Mouse (Mus musculus): Measurements from ENCODE around the gene Supt20. TPM values are rescaled to one million over a fixed set of nuclear protein-coding genes. Genes with fewer than 3 reads are reported as not detected.

The Supt20 gene
- total and polyA plus RNA-seq, 3 experiments, result 34.1 to 69.5 (median 38.6) TPM

DNA sequence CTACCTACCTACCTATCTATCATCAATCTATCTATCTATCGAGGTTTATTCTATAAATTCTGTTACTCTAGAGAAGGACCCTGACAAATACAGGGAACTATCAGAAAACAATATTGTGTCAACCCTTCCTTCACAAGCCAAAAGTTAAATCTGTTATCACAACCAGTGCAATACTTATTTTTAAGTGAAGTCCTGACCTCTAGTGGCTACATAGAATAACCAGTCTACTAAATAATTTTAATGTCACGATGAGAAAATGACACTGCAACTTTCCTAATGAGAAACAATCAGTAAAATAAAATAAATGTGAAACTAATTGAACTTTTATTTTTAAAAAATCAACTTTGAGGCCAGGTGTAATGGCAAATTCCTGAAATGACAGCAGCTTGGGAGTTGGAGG, 3.5 kb upstream of the Supt20 start:
- dilution Hi-C loops (cut with MboI; ENCODE audit: extremely low pct_ligation_motif_present, extremely low pct_unique_long_range_greater_than_20kb, low sequenced_read_pairs), result no loop called here

DNA sequence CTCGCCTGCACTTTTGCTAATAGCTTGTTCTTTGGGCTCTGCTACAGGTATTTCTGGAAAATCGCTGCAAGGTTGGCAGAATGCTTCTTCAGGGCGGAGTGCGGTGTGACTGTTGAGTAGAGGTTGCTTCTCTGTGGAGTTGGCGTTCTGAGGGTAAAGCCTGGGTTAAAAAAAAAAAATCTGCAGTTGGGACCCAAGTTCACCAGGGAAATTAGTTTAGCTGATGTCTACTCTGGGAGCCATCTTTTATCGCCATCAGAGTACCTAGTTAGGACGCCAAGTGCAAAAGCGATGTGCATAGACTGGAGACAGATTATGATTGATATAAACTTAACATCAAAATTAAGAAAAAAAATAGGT, 429 bp downstream of the Supt20 start:
- peak; percentile 58 for DNase-seq (ENCODE audit: extremely low read depth)
- TF ChIP-seq IRF4 (IDR thresholded peaks at IDR 0.05; ENCODE audit: low read depth, low read length), result no peak
- peak; percentile 55 for TF ChIP-seq ZNF384 (IDR thresholded peaks at IDR 0.05; ENCODE audit: low read depth, low read length)
- H3K4me3 ChIP-seq (replicated peaks in 1 of 3; ENCODE audit: low read depth in 2 of 3, low read length in 2 of 3, poor library complexity in 1 of 3), result peak overlapping the region; percentile 76 to 92 (median 84)
- no peaks in the 10 kb centered on the region for H3K27me3 ChIP-seq (replicated peaks)
- peak overlapping the region; percentile 82 for H3K27ac ChIP-seq (ENCODE audit: insufficient read depth, low read depth)
- peak overlapping the region; percentile 84 for H3K9ac ChIP-seq (ENCODE audit: insufficient read depth, low read depth)
- in situ Hi-C loops (cut with MboI; ENCODE audit: low pct_ligation_motif_present, low pct_unique_long_range_greater_than_20kb, low sequenced_read_pairs) (loop anchor here (25.0 kb wide), 1 partner anchor 956 kb away; no protein-coding TSS in a partner anchor), dilution Hi-C loops (cut with MboI; ENCODE audit: extremely low pct_ligation_motif_present, extremely low pct_unique_long_range_greater_than_20kb, low sequenced_read_pairs) (no loop called here)
- peaks cover 15% of the 10 kb centered on the region for H3K79me2 ChIP-seq (replicated peaks; ENCODE audit: control insufficient read depth, extremely low read depth, insufficient read depth, poor library complexity, severe bottlenecking)
- H3K9me3 ChIP-seq (replicated peaks; ENCODE audit: low read length), result no peaks in the 10 kb centered on the region
- peaks cover 0 to 45% of the 10 kb centered on the region in 2 experiments; a peak in 2 of 4 replicates for H3K4me1 ChIP-seq (ENCODE audit: control insufficient read depth in 1 of 2, insufficient read depth in 2 of 2)
- peaks cover 19 to 23% of the 10 kb centered on the region in 2 experiments for H3K36me3 ChIP-seq (replicated peaks in 1 of 2; ENCODE audit: control insufficient read depth in 1 of 2, insufficient read depth in 1 of 2, low read length in 1 of 2)
- H3K4me2 ChIP-seq (ENCODE audit: insufficient read depth, low read depth, poor library complexity, severe bottlenecking), result peak overlapping the region; percentile 42; the same call in 1 of the 2 replicates

More for the DNA sequence above, 3.5 kb upstream of the Supt20 start:
- Histone ChIP-seq H3K79me2 (replicated peaks; ENCODE audit: control insufficient read depth, extremely low read depth, insufficient read depth, poor library complexity, severe bottlenecking) (no peaks in the 10 kb centered on the region), H3K9ac (ENCODE audit: insufficient read depth, low read depth) (no peak overlapping the region), H3K9me3 (replicated peaks; ENCODE audit: low read length) (no peaks in the 10 kb centered on the region), H3K4me2 (ENCODE audit: insufficient read depth, low read depth, poor library complexity, severe bottlenecking) (no peak overlapping the region), H3K27me3 (replicated peaks) (no peaks in the 10 kb centered on the region), H3K4me1 (ENCODE audit: control insufficient read depth in 1 of 2, insufficient read depth in 2 of 2) (peaks cover 0 to 7% of the 10 kb centered on the region in 2 experiments; a peak in 2 of 4 replicates), H3K27ac (ENCODE audit: insufficient read depth, low read depth) (no peak overlapping the region), H3K4me3 (replicated peaks in 1 of 3; ENCODE audit: low read depth in 2 of 3, low read length in 2 of 3, poor library complexity in 1 of 3) (no peak overlapping the region), H3K36me3 (replicated peaks in 1 of 2; ENCODE audit: control insufficient read depth in 1 of 2, insufficient read depth in 1 of 2, low read length in 1 of 2) (no peaks in the 10 kb centered on the region)
- in situ Hi-C loops (cut with MboI; ENCODE audit: low pct_ligation_motif_present, low pct_unique_long_range_greater_than_20kb, low sequenced_read_pairs), result loop anchor here (10.0 to 25.0 kb wide), 2 partner anchors 334 to 952 kb away; no protein-coding TSS in a partner anchor
- no peak for TF ChIP-seq MEF2A (IDR thresholded peaks at IDR 0.05; ENCODE audit: borderline replicate concordance, low read depth, low read length)
- peak; percentile 49 for TF ChIP-seq SMC3 (IDR thresholded peaks at IDR 0.05; ENCODE audit: low read depth, low read length)
- TF ChIP-seq RAD21 (IDR thresholded peaks at IDR 0.05; ENCODE audit: low read depth, low read length), result peak; percentile 77
- TF ChIP-seq MXI1 (IDR thresholded peaks at IDR 0.05; ENCODE audit: low read depth, low read length), result no peak
- TF ChIP-seq CTCF (conservative IDR thresholded peaks at IDR 0.05 in 1 of 2, IDR thresholded peaks at IDR 0.05 in 1 of 2; ENCODE audit: low read depth in 2 of 2, low read length in 2 of 2), result peak in 1 of 2 experiments; percentile 73; a peak in 3 of 4 replicates
- no peak for DNase-seq (ENCODE audit: extremely low read depth)

DNA sequence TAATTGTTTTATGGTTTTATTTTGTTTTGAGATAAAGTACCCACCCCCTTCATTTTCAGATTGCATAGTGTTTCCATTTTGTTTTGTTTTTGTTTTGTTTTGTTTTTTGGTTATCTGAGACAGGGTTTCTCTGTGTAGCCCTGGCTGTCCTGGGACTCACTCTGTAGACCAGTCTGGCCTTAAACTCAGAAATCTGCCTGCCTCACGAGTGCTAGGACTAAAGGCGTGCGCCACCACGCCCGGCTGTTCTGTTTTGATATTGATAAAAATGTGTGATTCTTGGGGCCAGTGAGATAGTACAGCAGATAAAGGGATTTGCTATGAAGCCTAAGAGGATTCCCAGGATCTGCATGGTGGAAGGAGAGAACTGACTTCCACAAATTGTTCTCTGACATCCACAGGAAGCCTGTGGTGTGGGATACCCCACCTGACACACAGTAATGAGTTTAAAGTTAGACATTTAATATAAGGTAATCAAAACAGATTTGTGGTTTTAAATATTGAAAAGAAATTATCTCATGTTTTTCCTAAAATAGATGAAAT, 7.2 kb downstream of the Supt20 start:
- Histone ChIP-seq H3K9ac (ENCODE audit: insufficient read depth, low read depth) (no peak overlapping the region), H3K27ac (ENCODE audit: insufficient read depth, low read depth) (no peak overlapping the region), H3K27me3 (replicated peaks) (no peaks in the 10 kb centered on the region), H3K36me3 (replicated peaks in 1 of 2; ENCODE audit: control insufficient read depth in 1 of 2, insufficient read depth in 1 of 2, low read length in 1 of 2) (peaks cover 56 to 74% of the 10 kb centered on the region in 2 experiments), H3K9me3 (replicated peaks; ENCODE audit: low read length) (no peaks in the 10 kb centered on the region), H3K4me1 (ENCODE audit: control insufficient read depth in 1 of 2, insufficient read depth in 2 of 2) (peaks cover 0 to 31% of the 10 kb centered on the region in 2 experiments; a peak in 2 of 4 replicates), H3K79me2 (replicated peaks; ENCODE audit: control insufficient read depth, extremely low read depth, insufficient read depth, poor library complexity, severe bottlenecking) (peaks cover 13% of the 10 kb centered on the region), H3K4me2 (ENCODE audit: insufficient read depth, low read depth, poor library complexity, severe bottlenecking) (no peak overlapping the region), H3K4me3 (replicated peaks in 1 of 3; ENCODE audit: low read depth in 2 of 3, low read length in 2 of 3, poor library complexity in 1 of 3) (no peak overlapping the region)
- TF ChIP-seq CHD2 (IDR thresholded peaks at IDR 0.05; ENCODE audit: low read length), result no peak
- TF ChIP-seq MYC (IDR thresholded peaks at IDR 0.05; ENCODE audit: low read depth, low read length), result no peak
- TF ChIP-seq EP300 (IDR thresholded peaks at IDR 0.05; ENCODE audit: low read length), result no peak
- no peak for TF ChIP-seq PAX5 (IDR thresholded peaks at IDR 0.05; ENCODE audit: low read length)
- no peak for TF ChIP-seq USF2 (conservative IDR thresholded peaks at IDR 0.05; ENCODE audit: low read depth, low read length)
- TF ChIP-seq MAX (IDR thresholded peaks at IDR 0.05; ENCODE audit: low read length), result no peak
- TF ChIP-seq E2F4 (IDR thresholded peaks at IDR 0.05; ENCODE audit: insufficient replicate concordance, low read depth, low read length), result no peak
- TF ChIP-seq TCF12 (IDR thresholded peaks at IDR 0.05; ENCODE audit: low read depth, low read length), result no peak
- TF ChIP-seq BHLHE40 (IDR thresholded peaks at IDR 0.05; ENCODE audit: low read depth, low read length), result no peak
- TF ChIP-seq JUND (conservative IDR thresholded peaks at IDR 0.05; ENCODE audit: low read depth, low read length), result no peak
- TF ChIP-seq RAD21 (IDR thresholded peaks at IDR 0.05; ENCODE audit: low read depth, low read length), result no peak
- TF ChIP-seq JUN (IDR thresholded peaks at IDR 0.05; ENCODE audit: insufficient read depth, low read depth, low read length), result no peak
- no peak for TF ChIP-seq RCOR1 (conservative IDR thresholded peaks at IDR 0.05; ENCODE audit: low read depth, low read length)
- no peak for TF ChIP-seq CTCF (conservative IDR thresholded peaks at IDR 0.05 in 1 of 2, IDR thresholded peaks at IDR 0.05 in 1 of 2; ENCODE audit: low read depth in 2 of 2, low read length in 2 of 2)
- no peak for TF ChIP-seq NELFE (IDR thresholded peaks at IDR 0.05; ENCODE audit: low read depth, low read length)
- no peak for TF ChIP-seq ELF1 (IDR thresholded peaks at IDR 0.05; ENCODE audit: low read depth, low read length)
- no peak for TF ChIP-seq ZMIZ1 (IDR thresholded peaks at IDR 0.05; ENCODE audit: low read depth, low read length)
- no peak for TF ChIP-seq MAZ (IDR thresholded peaks at IDR 0.05; ENCODE audit: low read depth, low read length)
- in situ Hi-C loops (cut with MboI; ENCODE audit: low pct_ligation_motif_present, low pct_unique_long_range_greater_than_20kb, low sequenced_read_pairs), result loop anchor here (25.0 kb wide), 1 partner anchor 963 kb away; no protein-coding TSS in a partner anchor
- DNase-seq (ENCODE audit: extremely low read depth), result no peak
- dilution Hi-C loops (cut with MboI; ENCODE audit: extremely low pct_ligation_motif_present, extremely low pct_unique_long_range_greater_than_20kb, low sequenced_read_pairs), result no loop called here
